Mouse (Mus musculus) adrenal gland, adult 8-10 months (tissue): ENCODE results near the gene Tgfbr2. TPM values are rescaled to one million over a fixed set of nuclear protein-coding genes. Genes with fewer than 3 reads are reported as not detected.
"Not testable (repeated sequence)": the region's sequence is repeated elsewhere in the genome, so short reads cannot be mapped to it uniquely, and the experiment has no call there.

Experiments
- DNase-seq: peaks from one replicate; pipeline ENCODE4 v3.0.0; 2022
- total RNA-seq, 4 experiments: library from RNA; stranded (reverse); gene quantifications; 2 replicates each; pipeline ENCODE4 v1.2.4; 2022

Gene Tgfbr2
- total RNA-seq, 4 experiments from 2014 or later: 73.2 to 118 (median 99.8) TPM

GRCm38 (mm10) chr9:116111149-116111970 lies 63.8 kb downstream of the Tgfbr2 start:
- DNase-seq: no peak

GRCm38 (mm10) chr9:116108729-116109128 lies 66.4 kb downstream of the Tgfbr2 start:
- DNase-seq: no peak

- no peak for DNase-seq
Measured at GRCm38 (mm10) chr9:116104770-116105169, 70.4 kb downstream of the Tgfbr2 start.

- DNase-seq: no peak
Measured at GRCm38 (mm10) chr9:116101842-116102241, 73.3 kb downstream of the Tgfbr2 start.

GRCm38 (mm10) chr9:116100015-116100414 lies 75.1 kb downstream of the Tgfbr2 start:
- no peak for DNase-seq

GRCm38 (mm10) chr9:116099596-116099993 lies 75.6 kb downstream of the Tgfbr2 start:
- DNase-seq: no peak

GRCm38 (mm10) chr9:116098724-116099595 lies 76.2 kb downstream of the Tgfbr2 start:
- DNase-seq: no peak

- DNase-seq: peak; percentile 69
Measured at GRCm38 (mm10) chr9:116091921-116092320, 83.2 kb downstream of the Tgfbr2 start.

- no peak for DNase-seq
Measured at GRCm38 (mm10) chr9:116091101-116091841, 83.9 kb downstream of the Tgfbr2 start.

GRCm38 (mm10) chr9:116090296-116090695 lies 84.9 kb downstream of the Tgfbr2 start:
- DNase-seq: no peak

- no peak for DNase-seq
Measured at GRCm38 (mm10) chr9:116088912-116089311, 86.2 kb downstream of the Tgfbr2 start.

GRCm38 (mm10) chr9:116087880-116088279 lies 87.3 kb downstream of the Tgfbr2 start:
- DNase-seq: peak; percentile 45

- no peak for DNase-seq
Measured at GRCm38 (mm10) chr9:116087263-116087662, 87.9 kb downstream of the Tgfbr2 start.

GRCm38 (mm10) chr9:116085999-116086398 lies 89.2 kb downstream of the Tgfbr2 start:
- no peak for DNase-seq

- no peak for DNase-seq
Measured at GRCm38 (mm10) chr9:116084324-116084931, 90.7 kb downstream of the Tgfbr2 start.

GRCm38 (mm10) chr9:116083726-116084323 lies 91.3 kb downstream of the Tgfbr2 start:
- no peak for DNase-seq

GRCm38 (mm10) chr9:116083300-116083699 lies 91.9 kb downstream of the Tgfbr2 start:
- DNase-seq: no peak

GRCm38 (mm10) chr9:116081781-116082180 lies 93.4 kb downstream of the Tgfbr2 start:
- DNase-seq: no peak

GRCm38 (mm10) chr9:116077419-116077818 lies 97.7 kb downstream of the Tgfbr2 start:
- no peak for DNase-seq

- no peak for DNase-seq
Measured at GRCm38 (mm10) chr9:116076946-116077345, 98.2 kb downstream of the Tgfbr2 start.

- no peak for DNase-seq
Measured at GRCm38 (mm10) chr9:116076163-116076562, 99.0 kb downstream of the Tgfbr2 start.

GRCm38 (mm10) chr9:116071561-116071960 lies 103.6 kb downstream of the Tgfbr2 start:
- DNase-seq: not testable (repeated sequence)
